Mouse (Mus musculus) CD4-positive, CD25-positive, alpha-beta regulatory T cell, adult 4 months (primary cell): ENCODE results near the gene Zfp362. TPM values are rescaled to one million over a fixed set of nuclear protein-coding genes. Genes with fewer than 3 reads are reported as not detected.

Experiments
- ATAC-seq: one replicate; pipeline ENCODE4 v1.8.0; 2017
- polyA plus RNA-seq, 2 experiments: library from polyadenylated mRNA; unstranded; fragments of 100-300 nt; shearing (Covaris generic); gene quantifications; one replicate each; pipeline ENCODE4 v1.2.1; 2017

Zfp362 gene
- polyA plus RNA-seq, 2 experiments from 2014 or later, result 8.3 to 8.4 TPM

GRCm38 (mm10) chr4:128801675-128802465 is 4.0 kb downstream of the Zfp362 start:
- ATAC-seq, result no peak

GRCm38 (mm10) chr4:128796788-128797187 is 9.1 kb downstream of the Zfp362 start:
- ATAC-seq, result no peak

GRCm38 (mm10) chr4:128795596-128795995 is 10.2 kb downstream of the Zfp362 start:
- no peak for ATAC-seq

GRCm38 (mm10) chr4:128794198-128794597 is 11.6 kb downstream of the Zfp362 start:
- ATAC-seq, result no peak

- no peak for ATAC-seq
Measured at GRCm38 (mm10) chr4:128793710-128794109, 12.1 kb downstream of the Zfp362 start.

- ATAC-seq, result no peak
Measured at GRCm38 (mm10) chr4:128789646-128790045, 16.2 kb downstream of the Zfp362 start.

- no peak for ATAC-seq
Measured at GRCm38 (mm10) chr4:128788108-128788507, 17.7 kb downstream of the Zfp362 start.

- ATAC-seq, result peak; percentile 42
Measured at GRCm38 (mm10) chr4:128787023-128787939, 18.6 kb downstream of the Zfp362 start.

DNA sequence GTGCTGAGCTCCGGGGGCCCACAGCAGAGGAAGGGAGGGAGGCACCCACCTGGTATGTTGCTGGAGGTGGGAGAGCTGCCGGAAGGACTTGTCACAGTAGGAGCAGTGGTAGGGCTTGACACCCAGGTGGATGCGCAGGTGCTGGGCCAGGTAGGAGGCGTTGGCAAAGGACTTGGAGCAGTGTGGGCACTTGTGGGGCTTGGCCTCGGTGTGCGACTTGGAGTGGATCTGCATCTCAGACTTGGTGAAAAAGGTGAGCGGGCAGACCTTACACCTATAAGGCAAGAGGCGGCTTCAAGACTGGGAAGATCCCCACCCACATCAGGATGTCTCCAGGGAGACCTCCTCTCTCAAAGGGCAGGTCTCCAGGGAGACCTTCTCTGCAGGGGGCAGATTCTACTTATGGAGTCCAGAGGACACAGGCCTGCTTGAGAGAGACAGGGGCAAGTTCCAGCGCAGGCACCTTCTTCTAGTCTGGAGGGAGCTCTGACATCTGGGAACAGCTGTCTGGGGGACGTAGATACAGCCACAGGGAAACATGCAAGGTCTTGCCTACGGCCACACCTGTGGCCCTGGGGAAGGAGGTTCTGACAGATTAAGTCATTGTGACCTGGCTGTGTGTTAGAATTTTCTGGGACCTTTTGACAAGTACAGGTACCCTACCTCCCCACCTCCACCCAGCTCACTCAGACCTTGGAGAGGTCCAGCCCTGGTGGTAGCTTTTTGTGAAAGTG is 19.8 kb downstream of the Zfp362 start:
- no peak for ATAC-seq

- ATAC-seq, result peak; percentile 90
Measured at GRCm38 (mm10) chr4:128784950-128785631, 20.8 kb downstream of the Zfp362 start.

GRCm38 (mm10) chr4:128782645-128783044 is 23.2 kb downstream of the Zfp362 start:
- ATAC-seq, result no peak

GRCm38 (mm10) chr4:128782037-128782436 is 23.8 kb downstream of the Zfp362 start:
- ATAC-seq, result no peak

GRCm38 (mm10) chr4:128777593-128777992 is 28.3 kb downstream of the Zfp362 start:
- ATAC-seq, result no peak

DNA sequence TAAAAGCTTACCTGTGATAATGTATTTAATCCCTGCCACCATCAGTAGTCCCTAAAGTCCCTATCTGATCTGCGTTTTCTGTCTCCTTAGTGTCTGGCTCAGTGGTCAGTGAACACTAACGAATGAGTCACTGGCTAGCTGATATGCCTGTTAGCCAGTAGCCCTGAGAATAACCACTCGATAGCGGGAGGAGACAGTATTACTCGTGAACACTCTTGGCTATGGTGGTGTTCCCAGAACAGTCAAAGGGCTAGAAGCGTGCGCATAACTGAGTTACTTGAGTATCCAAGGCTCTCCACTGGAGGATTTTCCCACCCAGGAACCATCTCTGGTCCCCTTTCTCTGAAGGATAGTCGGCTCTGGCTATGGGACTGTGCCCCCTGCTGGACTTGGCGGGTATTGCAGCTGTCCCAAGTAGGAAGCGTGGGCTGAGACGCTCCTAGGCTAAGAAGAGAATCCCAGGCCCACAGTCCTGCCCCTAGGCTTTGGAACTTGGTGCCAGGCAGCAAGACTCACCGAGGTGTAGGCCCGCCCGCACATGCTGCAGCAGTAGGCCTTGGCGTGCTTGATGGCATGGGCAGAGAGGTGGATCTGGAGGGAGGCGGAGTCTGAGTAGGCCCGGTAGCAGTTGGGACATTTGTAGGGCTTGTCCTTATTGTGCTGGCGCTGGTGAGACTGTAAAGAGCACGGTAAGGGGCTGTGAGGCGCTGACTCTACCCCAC is 29.1 kb downstream of the Zfp362 start:
- peak; percentile 63 for ATAC-seq

GRCm38 (mm10) chr4:128774467-128774866 is 31.4 kb downstream of the Zfp362 start:
- ATAC-seq, result no peak

DNA sequence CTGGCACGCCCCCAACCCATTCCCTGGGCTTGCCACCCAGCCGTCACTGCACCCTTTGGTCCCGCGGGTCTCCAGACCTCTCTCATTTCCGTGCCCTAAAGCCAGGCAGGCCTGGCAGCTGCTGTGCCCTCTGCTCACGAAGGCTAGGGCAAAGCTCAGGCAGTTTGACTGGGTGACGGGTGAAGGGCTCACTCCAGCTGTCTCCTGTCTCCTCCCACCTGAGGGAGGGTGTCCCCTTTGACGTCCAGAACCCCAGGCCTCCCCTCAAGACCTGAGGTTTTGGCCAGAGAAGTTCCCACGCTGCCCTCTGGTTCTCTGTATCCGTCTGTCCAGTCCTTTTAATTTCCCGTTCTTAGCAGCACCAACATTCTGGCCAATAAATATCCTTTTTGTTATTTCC is 32.0 kb downstream of the Zfp362 start:
- no peak for ATAC-seq

- no peak for ATAC-seq
Measured at GRCm38 (mm10) chr4:128770698-128771097, 35.1 kb downstream of the Zfp362 start.

GRCm38 (mm10) chr4:128769569-128770355 is 36.1 kb downstream of the Zfp362 start:
- no peak for ATAC-seq

DNA sequence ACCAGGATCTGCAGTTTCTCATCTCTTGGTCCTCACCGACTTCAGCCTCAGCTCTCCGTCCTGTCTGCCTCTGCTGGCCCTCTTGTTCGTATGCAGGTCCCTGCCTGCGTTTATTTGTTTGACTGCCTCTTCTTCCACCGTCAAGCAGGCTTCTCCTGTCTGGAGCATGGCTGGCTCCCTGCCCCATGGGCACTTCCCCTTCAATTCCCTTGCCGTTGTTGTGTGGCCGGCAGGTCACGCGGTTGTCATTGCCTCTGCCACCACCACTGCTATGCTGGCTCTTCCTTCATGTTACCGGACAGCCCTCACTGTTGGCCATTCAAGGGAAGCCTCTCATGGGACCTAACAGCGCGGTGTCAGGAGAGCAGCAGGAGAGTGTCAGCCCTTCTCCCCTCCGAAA is 37.7 kb downstream of the Zfp362 start:
- no peak for ATAC-seq

GRCm38 (mm10) chr4:128766929-128767328 is 38.9 kb downstream of the Zfp362 start:
- ATAC-seq, result no peak

GRCm38 (mm10) chr4:128760029-128760428 is 45.8 kb downstream of the Zfp362 start:
- no peak for ATAC-seq
